Mouse (Mus musculus): ENCODE results near the gene Rpl19. TPM values are rescaled to one million over a fixed set of nuclear protein-coding genes. Genes with fewer than 3 reads are reported as not detected.

Rpl19 gene
- polyA plus RNA-seq, 1 experiment: not detected

- H3K4me1 ChIP-seq (ENCODE audit: control insufficient read depth, insufficient read depth, low read length): peaks cover 49% of the 10 kb centered on the region
- no peak overlapping the region for H3K4me3 ChIP-seq (ENCODE audit: insufficient read depth, low read depth, low read length)
- TF ChIP-seq POLR2A (IDR thresholded peaks at IDR 0.05; ENCODE audit: insufficient read depth, low read depth, low read length) (no peak), CTCF (IDR thresholded peaks at IDR 0.05; ENCODE audit: insufficient read depth, low read depth, low read length) (no peak)
- WGBS: 70% methylated on average over 8 of the region's 8 CpGs
- H3K27ac ChIP-seq (ENCODE audit: insufficient read depth, low read depth, low read length): no peak overlapping the region
Observed at GRCm38 (mm10) chr11:97997387-97997960, 29.0 kb upstream of the Rpl19 start.

GRCm38 (mm10) chr11:97998074-97998793 is 28.3 kb upstream of the Rpl19 start:
- no peak for TF ChIP-seq CTCF (IDR thresholded peaks at IDR 0.05; ENCODE audit: insufficient read depth, low read depth, low read length)
- no peak for TF ChIP-seq POLR2A (IDR thresholded peaks at IDR 0.05; ENCODE audit: insufficient read depth, low read depth, low read length)
- H3K27ac ChIP-seq (ENCODE audit: insufficient read depth, low read depth, low read length): no peak overlapping the region
- peaks cover 57% of the 10 kb centered on the region for H3K4me1 ChIP-seq (ENCODE audit: control insufficient read depth, insufficient read depth, low read length)
- WGBS: 79% methylated on average over 11 of the region's 11 CpGs
- H3K4me3 ChIP-seq (ENCODE audit: insufficient read depth, low read depth, low read length): no peak overlapping the region

- WGBS: 29% methylated on average over 7 of the region's 7 CpGs
- Histone ChIP-seq H3K4me1 (ENCODE audit: control insufficient read depth, insufficient read depth, low read length) (peaks cover 62% of the 10 kb centered on the region), H3K27ac (ENCODE audit: insufficient read depth, low read depth, low read length) (no peak overlapping the region), H3K4me3 (ENCODE audit: insufficient read depth, low read depth, low read length) (no peak overlapping the region)
- no peak for TF ChIP-seq POLR2A (IDR thresholded peaks at IDR 0.05; ENCODE audit: insufficient read depth, low read depth, low read length)
- TF ChIP-seq CTCF (IDR thresholded peaks at IDR 0.05; ENCODE audit: insufficient read depth, low read depth, low read length): no peak
Observed at GRCm38 (mm10) chr11:97998898-97999608, 27.5 kb upstream of the Rpl19 start.

GRCm38 (mm10) chr11:97999748-98000147 is 26.8 kb upstream of the Rpl19 start:
- 45% methylated on average over 5 of the region's 5 CpGs for WGBS
- Histone ChIP-seq H3K4me3 (ENCODE audit: insufficient read depth, low read depth, low read length) (no peak overlapping the region), H3K4me1 (ENCODE audit: control insufficient read depth, insufficient read depth, low read length) (peaks cover 61% of the 10 kb centered on the region), H3K27ac (ENCODE audit: insufficient read depth, low read depth, low read length) (no peak overlapping the region)
- TF ChIP-seq CTCF (IDR thresholded peaks at IDR 0.05; ENCODE audit: insufficient read depth, low read depth, low read length) (no peak), POLR2A (IDR thresholded peaks at IDR 0.05; ENCODE audit: insufficient read depth, low read depth, low read length) (no peak)

GRCm38 (mm10) chr11:98000378-98001140 is 26.0 kb upstream of the Rpl19 start:
- peaks cover 63% of the 10 kb centered on the region for H3K4me1 ChIP-seq (ENCODE audit: control insufficient read depth, insufficient read depth, low read length)
- TF ChIP-seq CTCF (IDR thresholded peaks at IDR 0.05; ENCODE audit: insufficient read depth, low read depth, low read length): no peak
- TF ChIP-seq POLR2A (IDR thresholded peaks at IDR 0.05; ENCODE audit: insufficient read depth, low read depth, low read length): no peak
- WGBS: 34% methylated on average over 7 of the region's 7 CpGs
- H3K27ac ChIP-seq (ENCODE audit: insufficient read depth, low read depth, low read length): no peak overlapping the region; the same call in 1 of the 2 replicates
- H3K4me3 ChIP-seq (ENCODE audit: insufficient read depth, low read depth, low read length): no peak overlapping the region

GRCm38 (mm10) chr11:98001351-98001824 is 25.1 kb upstream of the Rpl19 start:
- TF ChIP-seq POLR2A (IDR thresholded peaks at IDR 0.05; ENCODE audit: insufficient read depth, low read depth, low read length) (no peak), CTCF (IDR thresholded peaks at IDR 0.05; ENCODE audit: insufficient read depth, low read depth, low read length) (no peak)
- WGBS: 35% methylated on average over 11 of the region's 11 CpGs
- H3K4me3 ChIP-seq (ENCODE audit: insufficient read depth, low read depth, low read length): no peak overlapping the region
- H3K27ac ChIP-seq (ENCODE audit: insufficient read depth, low read depth, low read length): no peak overlapping the region
- peaks cover 63% of the 10 kb centered on the region for H3K4me1 ChIP-seq (ENCODE audit: control insufficient read depth, insufficient read depth, low read length)

- Histone ChIP-seq H3K27ac (ENCODE audit: insufficient read depth, low read depth, low read length) (no peak overlapping the region), H3K4me3 (ENCODE audit: insufficient read depth, low read depth, low read length) (no peak overlapping the region), H3K4me1 (ENCODE audit: control insufficient read depth, insufficient read depth, low read length) (peaks cover 63% of the 10 kb centered on the region)
- TF ChIP-seq CTCF (IDR thresholded peaks at IDR 0.05; ENCODE audit: insufficient read depth, low read depth, low read length) (no peak), POLR2A (IDR thresholded peaks at IDR 0.05; ENCODE audit: insufficient read depth, low read depth, low read length) (no peak)
- WGBS: 70% methylated on average over 6 of the region's 6 CpGs
Observed at GRCm38 (mm10) chr11:98001986-98002385, 24.5 kb upstream of the Rpl19 start.

GRCm38 (mm10) chr11:98002627-98003026 is 23.9 kb upstream of the Rpl19 start:
- Histone ChIP-seq H3K4me1 (ENCODE audit: control insufficient read depth, insufficient read depth, low read length) (peaks cover 63% of the 10 kb centered on the region), H3K27ac (ENCODE audit: insufficient read depth, low read depth, low read length) (peak overlapping the region; percentile 67; the same call in 1 of the 2 replicates), H3K4me3 (ENCODE audit: insufficient read depth, low read depth, low read length) (no peak overlapping the region)
- no peak for TF ChIP-seq POLR2A (IDR thresholded peaks at IDR 0.05; ENCODE audit: insufficient read depth, low read depth, low read length)
- peak; percentile 88 for TF ChIP-seq CTCF (IDR thresholded peaks at IDR 0.05; ENCODE audit: insufficient read depth, low read depth, low read length)
- 21% methylated on average over 12 of the region's 12 CpGs for WGBS
